Comparison of ENCODE assay signal across 29 mouse cellular contexts in genomic region chr11:118840992-118841391, GRCm38 (mm10).
DNase-seq lines count a peak whose midpoint lies in the region; ATAC-seq and TF ChIP-seq lines count a peak whose summit lies in the region.
"Had no signal": no experiment of that assay in that cellular context is flagged by ENCODE, and none has a peak within 500 bp of the region (broad histone marks: within the 10 kb centered on the region; RNA-seq: fewer than 3 reads in every experiment).

No protein-coding gene starts in this region.

- H3K36me3 ChIP-seq in neural tube, embryonic 13.5 days = no peaks in the 10 kb centered on the region
- no peaks in the 10 kb centered on the region for H3K36me3 ChIP-seq in heart, embryonic 11.5 days (ENCODE audit: control insufficient read depth, insufficient read depth, low read length)
- H3K36me3 ChIP-seq: embryonic facial prominence, embryonic 12.5 days; G1E; heart, embryonic 13.5 days; kidney, embryonic 15.5 days; midbrain, embryonic 15.5 days had no signal

- H3K4me3 ChIP-seq in cerebellum, adult 2 months (replicated peaks; ENCODE audit: insufficient read depth, low read depth, low read length) = no peak overlapping the region
- H3K4me3 ChIP-seq in neural tube, embryonic 13.5 days = no peak overlapping the region
- H3K4me3 ChIP-seq in heart, embryonic 11.5 days (ENCODE audit: low read depth, low read length) = no peak overlapping the region
- H3K4me3 ChIP-seq: embryonic facial prominence, embryonic 12.5 days; heart, adult 2 months; heart, embryonic 13.5 days; kidney, embryonic 15.5 days; midbrain, embryonic 15.5 days had no signal

- no peak for ATAC-seq in neural tube, embryonic 13.5 days (ENCODE audit: low read depth)
- no peak for ATAC-seq in heart, embryonic 11.5 days (replicated peaks; ENCODE audit: insufficient number of reproducible peaks, low FRiP score, low TSS enrichment)
- ATAC-seq: forebrain, embryonic 14.5 days; hindbrain, embryonic 16.5 days; midbrain, embryonic 15.5 days had no signal

- no peak for TF ChIP-seq CTCF in cerebellum, adult 2 months (IDR thresholded peaks at IDR 0.05; ENCODE audit: borderline replicate concordance, insufficient read depth, low read depth, low read length)

- no peak overlapping the region for H3K4me2 ChIP-seq in neural tube, embryonic 13.5 days
- H3K4me2 ChIP-seq in heart, embryonic 11.5 days = no peak overlapping the region
- H3K4me2 ChIP-seq: embryonic facial prominence, embryonic 12.5 days; heart, embryonic 13.5 days; kidney, embryonic 15.5 days; midbrain, embryonic 15.5 days had no signal

- peak; percentile 61 to 62 for DNase-seq in cerebellum, adult 2 months
- DNase-seq in cerebellum, adult 8-10 months = no peak
- DNase-seq in layer of hippocampus, adult 11-12 months (ENCODE audit: low spot score) = peak; percentile 50
- no peak for DNase-seq in layer of hippocampus, postnatal 10 days (ENCODE audit: low spot score in 2 of 2)
- no peak for DNase-seq in neural tube, embryonic 10.5 days (ENCODE audit: extremely low spot score, low spot score)
- DNase-seq: adrenal gland, postnatal 10 days; embryo, embryonic 11 days; gastrocnemius, postnatal 25 days; heart, adult 2 months; heart, postnatal 10 days; kidney, adult 18-20 months; kidney, postnatal 25 days; liver; lung, adult 2 months; lung, postnatal 10 days; retina, postnatal 1 day; right cerebral cortex, postnatal 14 days; thymus, postnatal 4 days had no signal

- TF ChIP-seq POLR2A in cerebellum, adult 2 months (IDR thresholded peaks at IDR 0.05; ENCODE audit: borderline replicate concordance, insufficient read depth, low read length) = no peak

- no peaks in the 10 kb centered on the region for H3K9me3 ChIP-seq in neural tube, embryonic 13.5 days
- H3K9me3 ChIP-seq in heart, embryonic 11.5 days (replicated peaks; ENCODE audit: control insufficient read depth, low read length) = no peaks in the 10 kb centered on the region
- H3K9me3 ChIP-seq: embryonic facial prominence, embryonic 12.5 days; heart, embryonic 13.5 days; kidney, embryonic 15.5 days; midbrain, embryonic 15.5 days had no signal

- H3K27me3 ChIP-seq in cerebellum, adult 2 months (ENCODE audit: control insufficient read depth, insufficient read depth, low read length) = no peaks in the 10 kb centered on the region
- H3K27me3 ChIP-seq in neural tube, embryonic 13.5 days = no peaks in the 10 kb centered on the region
- H3K27me3 ChIP-seq in heart, embryonic 11.5 days (ENCODE audit: control insufficient read depth, insufficient read depth, low read length) = no peaks in the 10 kb centered on the region; the same call in 1 of the 2 replicates
- H3K27me3 ChIP-seq: embryonic facial prominence, embryonic 12.5 days; kidney, embryonic 15.5 days; midbrain, embryonic 15.5 days had no signal

- H3K9ac ChIP-seq in neural tube, embryonic 13.5 days = no peak overlapping the region
- no peak overlapping the region for H3K9ac ChIP-seq in heart, embryonic 11.5 days (ENCODE audit: low read depth, low read length)
- H3K9ac ChIP-seq: embryonic facial prominence, embryonic 12.5 days; heart, embryonic 13.5 days; kidney, embryonic 15.5 days; liver, embryonic 14.5 days; midbrain, embryonic 15.5 days had no signal

- 12% methylated on average over 5 of the region's 5 CpGs for WGBS in cerebellum, adult 2 months
- WGBS in neural tube, embryonic 13.5 days = 68% methylated on average over 5 of the region's 5 CpGs
- WGBS in heart, embryonic 11.5 days (ENCODE audit: insufficient replicate concordance) = 79% methylated on average over 5 of the region's 5 CpGs

- peak overlapping the region; percentile 57 for H3K27ac ChIP-seq in cerebellum, adult 2 months (ENCODE audit: insufficient read depth, low read length)
- H3K27ac ChIP-seq in neural tube, embryonic 13.5 days (replicated peaks) = peak overlapping the region; percentile 25; the same call in 1 of the 2 replicates
- no peak overlapping the region for H3K27ac ChIP-seq in heart, embryonic 11.5 days (ENCODE audit: low read depth, low read length)
- H3K27ac ChIP-seq: embryonic facial prominence, embryonic 12.5 days; heart, adult 2 months; heart, embryonic 13.5 days; kidney, embryonic 15.5 days; liver, embryonic 14.5 days; macrophage; midbrain, embryonic 15.5 days had no signal

- peaks cover 85% of the 10 kb centered on the region for H3K4me1 ChIP-seq in cerebellum, adult 2 months (ENCODE audit: control insufficient read depth, insufficient read depth, low read length)
- H3K4me1 ChIP-seq in neural tube, embryonic 13.5 days (replicated peaks) = peaks cover 70% of the 10 kb centered on the region
- H3K4me1 ChIP-seq in heart, embryonic 11.5 days (ENCODE audit: control insufficient read depth, insufficient read depth, low read length) = no peaks in the 10 kb centered on the region
- H3K4me1 ChIP-seq: embryonic facial prominence, embryonic 12.5 days; kidney, embryonic 15.5 days had no signal

Comparison
In these comparisons a context has a peak if more than half of its experiments do, and no peak if none do; other contexts are left out.
1. DNase-seq: peak in cerebellum, adult 2 months (2 of 2) and layer of hippocampus, adult 11-12 months (single experiment); none in cerebellum, adult 8-10 months (single experiment), layer of hippocampus, postnatal 10 days (0 of 2) and neural tube, embryonic 10.5 days (single experiment).